Mouse (Mus musculus): Measurements from ENCODE around the gene Tshz2. TPM values are rescaled to one million over a fixed set of nuclear protein-coding genes. Genes with fewer than 3 reads are reported as not detected.
A peak's percentile ranks its signal among the peaks of the same experiment; 100 is the strongest.

Tshz2 gene
- polyA plus RNA-seq, 1 experiment from 2014 or later, result 2.3 TPM

- H3K4me3 ChIP-seq (ENCODE audit: low read depth, low read length), result no peak overlapping the region
- H3K36me3 ChIP-seq (replicated peaks; ENCODE audit: control insufficient read depth, insufficient read depth, low read depth, low read length), result no peaks in the 10 kb centered on the region
- ATAC-seq (replicated peaks; ENCODE audit: insufficient number of reproducible peaks, low FRiP score, low TSS enrichment, low read depth) (no peak), DNase-seq (ENCODE audit: low spot score) (no peak)
- H3K9me3 ChIP-seq (replicated peaks; ENCODE audit: control insufficient read depth, low read length), result no peaks in the 10 kb centered on the region
- no peak overlapping the region for H3K9ac ChIP-seq (replicated peaks; ENCODE audit: low read length)
- H3K27me3 ChIP-seq (ENCODE audit: control insufficient read depth, insufficient read depth, low read length), result no peaks in the 10 kb centered on the region
- 94% methylated on average over 10 of the region's 10 CpGs for WGBS
- H3K4me2 ChIP-seq (ENCODE audit: low read depth, low read length), result no peak overlapping the region
- no peaks in the 10 kb centered on the region for H3K4me1 ChIP-seq (ENCODE audit: control insufficient read depth, insufficient read depth, low read length)
- H3K27ac ChIP-seq (replicated peaks; ENCODE audit: low read depth, low read length), result no peak overlapping the region
Observed at GRCm38 (mm10) chr2:169982925-169983324, 350.1 kb downstream of the Tshz2 start.

DNA sequence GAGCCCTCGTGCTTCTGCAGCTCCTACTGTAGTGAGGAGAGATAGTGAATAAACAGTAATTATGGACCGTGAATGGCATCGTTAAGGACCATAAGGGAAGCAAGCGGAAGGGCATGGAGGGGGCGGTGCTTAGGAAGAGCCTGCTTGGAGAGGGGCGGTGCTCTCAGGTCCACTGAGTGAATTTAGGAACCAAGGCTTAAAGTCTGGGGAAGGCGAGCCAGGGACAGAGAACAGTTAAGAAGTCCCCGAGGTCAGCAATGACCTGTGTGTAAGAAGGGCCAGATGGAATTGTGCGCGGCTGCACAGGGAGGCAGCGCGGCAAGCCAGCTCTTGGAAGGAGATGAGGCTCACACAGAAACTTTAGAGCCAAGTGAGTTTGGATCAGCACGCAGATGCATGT is 354.4 kb downstream of the Tshz2 start:
- H3K4me2 ChIP-seq (ENCODE audit: low read depth, low read length), result no peak overlapping the region
- no peak overlapping the region for H3K4me3 ChIP-seq (ENCODE audit: low read depth, low read length)
- no peaks in the 10 kb centered on the region for H3K36me3 ChIP-seq (replicated peaks; ENCODE audit: control insufficient read depth, insufficient read depth, low read depth, low read length)
- no peak overlapping the region for H3K27ac ChIP-seq (replicated peaks; ENCODE audit: low read depth, low read length)
- no peak overlapping the region for H3K9ac ChIP-seq (replicated peaks; ENCODE audit: low read length)
- ATAC-seq (replicated peaks; ENCODE audit: insufficient number of reproducible peaks, low FRiP score, low TSS enrichment, low read depth), result no peak
- 61% methylated on average over 13 of the region's 13 CpGs for WGBS
- H3K9me3 ChIP-seq (replicated peaks; ENCODE audit: control insufficient read depth, low read length), result no peaks in the 10 kb centered on the region
- no peaks in the 10 kb centered on the region for H3K4me1 ChIP-seq (ENCODE audit: control insufficient read depth, insufficient read depth, low read length)
- no peak for DNase-seq (ENCODE audit: low spot score)
- H3K27me3 ChIP-seq (ENCODE audit: control insufficient read depth, insufficient read depth, low read length), result no peaks in the 10 kb centered on the region

- H3K36me3 ChIP-seq (replicated peaks; ENCODE audit: control insufficient read depth, insufficient read depth, low read depth, low read length), result no peaks in the 10 kb centered on the region
- H3K4me3 ChIP-seq (ENCODE audit: low read depth, low read length), result no peak overlapping the region
- no peaks in the 10 kb centered on the region for H3K4me1 ChIP-seq (ENCODE audit: control insufficient read depth, insufficient read depth, low read length)
- H3K4me2 ChIP-seq (ENCODE audit: low read depth, low read length), result no peak overlapping the region
- ATAC-seq (replicated peaks; ENCODE audit: insufficient number of reproducible peaks, low FRiP score, low TSS enrichment, low read depth) (no peak), DNase-seq (ENCODE audit: low spot score) (no peak)
- no peak overlapping the region for H3K27ac ChIP-seq (replicated peaks; ENCODE audit: low read depth, low read length)
- H3K9me3 ChIP-seq (replicated peaks; ENCODE audit: control insufficient read depth, low read length), result no peaks in the 10 kb centered on the region
- no peak overlapping the region for H3K9ac ChIP-seq (replicated peaks; ENCODE audit: low read length)
- WGBS, result 94% methylated on average over 1 of the region's 1 CpGs
- H3K27me3 ChIP-seq (ENCODE audit: control insufficient read depth, insufficient read depth, low read length), result no peaks in the 10 kb centered on the region
Observed at GRCm38 (mm10) chr2:169989186-169989585, 356.4 kb downstream of the Tshz2 start.

DNA sequence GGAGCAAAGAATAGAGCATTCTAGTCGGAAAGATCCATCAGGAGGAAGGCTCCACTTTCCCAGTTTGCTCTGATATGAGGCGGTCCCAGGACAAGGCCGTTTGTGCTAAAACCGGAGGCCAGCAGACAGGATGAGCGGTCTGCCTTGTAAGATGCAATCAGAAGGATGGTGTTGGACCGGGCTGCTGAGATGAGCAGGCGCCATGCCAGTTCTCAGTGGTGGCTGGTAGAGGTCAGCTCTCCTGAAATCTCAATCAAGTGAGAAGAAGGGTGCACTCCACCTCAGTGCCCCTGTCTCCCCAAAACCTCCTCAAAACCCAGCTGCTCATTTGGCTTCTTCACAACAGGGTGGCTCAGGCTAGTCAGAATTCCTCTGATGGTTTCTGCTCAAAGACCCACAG is 358.2 kb downstream of the Tshz2 start:
- DNase-seq (ENCODE audit: low spot score), result no peak
- Histone ChIP-seq H3K4me1 (ENCODE audit: control insufficient read depth, insufficient read depth, low read length) (peaks cover 3% of the 10 kb centered on the region), H3K27ac (replicated peaks; ENCODE audit: low read depth, low read length) (no peak overlapping the region), H3K27me3 (ENCODE audit: control insufficient read depth, insufficient read depth, low read length) (no peaks in the 10 kb centered on the region), H3K9ac (replicated peaks; ENCODE audit: low read length) (no peak overlapping the region), H3K4me3 (ENCODE audit: low read depth, low read length) (no peak overlapping the region), H3K4me2 (ENCODE audit: low read depth, low read length) (no peak overlapping the region), H3K9me3 (replicated peaks; ENCODE audit: control insufficient read depth, low read length) (no peaks in the 10 kb centered on the region), H3K36me3 (replicated peaks; ENCODE audit: control insufficient read depth, insufficient read depth, low read depth, low read length) (no peaks in the 10 kb centered on the region)
- 94% methylated on average over 7 of the region's 7 CpGs for WGBS
- ATAC-seq (replicated peaks; ENCODE audit: insufficient number of reproducible peaks, low FRiP score, low TSS enrichment, low read depth), result no peak

DNA sequence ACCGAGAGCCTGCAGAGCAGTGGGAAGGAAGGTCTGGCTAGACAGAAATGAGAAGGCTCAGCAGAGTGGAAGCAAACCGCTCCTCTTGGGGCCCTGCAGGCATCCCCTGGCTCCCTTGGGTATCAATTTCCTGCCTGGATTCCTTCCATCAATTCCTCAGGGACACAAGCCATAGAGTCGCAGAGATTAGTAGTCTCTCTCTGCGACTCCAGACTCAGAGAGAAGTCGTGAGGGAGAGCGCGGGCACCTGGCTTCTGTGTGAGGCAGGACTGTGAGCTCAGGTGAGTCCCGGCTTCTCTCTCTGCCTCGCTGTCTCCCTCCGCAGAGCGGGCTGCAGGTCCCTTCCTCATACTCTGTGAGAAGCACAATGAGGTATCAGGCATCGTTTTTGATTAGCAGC is 363.2 kb downstream of the Tshz2 start:
- peak overlapping the region; percentile 7; the same call in 1 of the 2 replicates for H3K9ac ChIP-seq (replicated peaks; ENCODE audit: low read length)

GRCm38 (mm10) chr2:169996501-169997237 is 363.9 kb downstream of the Tshz2 start:
- H3K27me3 ChIP-seq (ENCODE audit: control insufficient read depth, insufficient read depth, low read length), result no peaks in the 10 kb centered on the region
- no peak overlapping the region for H3K4me2 ChIP-seq (ENCODE audit: low read depth, low read length)
- H3K9me3 ChIP-seq (replicated peaks; ENCODE audit: control insufficient read depth, low read length), result no peaks in the 10 kb centered on the region
- H3K4me1 ChIP-seq (ENCODE audit: control insufficient read depth, insufficient read depth, low read length), result peaks cover 9% of the 10 kb centered on the region
- H3K36me3 ChIP-seq (replicated peaks; ENCODE audit: control insufficient read depth, insufficient read depth, low read depth, low read length), result no peaks in the 10 kb centered on the region
- no peak overlapping the region for H3K27ac ChIP-seq (replicated peaks; ENCODE audit: low read depth, low read length)
- no peak for DNase-seq (ENCODE audit: low spot score)
- H3K4me3 ChIP-seq (ENCODE audit: low read depth, low read length), result no peak overlapping the region
- no peak for ATAC-seq (replicated peaks; ENCODE audit: insufficient number of reproducible peaks, low FRiP score, low TSS enrichment, low read depth)
- H3K9ac ChIP-seq (replicated peaks; ENCODE audit: low read length), result no peak overlapping the region
- 39% methylated on average over 16 of the region's 16 CpGs for WGBS

More for the DNA sequence above, 363.2 kb downstream of the Tshz2 start:
- DNase-seq (ENCODE audit: low spot score) (no peak), ATAC-seq (replicated peaks; ENCODE audit: insufficient number of reproducible peaks, low FRiP score, low TSS enrichment, low read depth) (no peak)
- Histone ChIP-seq H3K27me3 (ENCODE audit: control insufficient read depth, insufficient read depth, low read length) (no peaks in the 10 kb centered on the region), H3K36me3 (replicated peaks; ENCODE audit: control insufficient read depth, insufficient read depth, low read depth, low read length) (no peaks in the 10 kb centered on the region), H3K27ac (replicated peaks; ENCODE audit: low read depth, low read length) (no peak overlapping the region), H3K4me1 (ENCODE audit: control insufficient read depth, insufficient read depth, low read length) (peaks cover 9% of the 10 kb centered on the region), H3K4me3 (ENCODE audit: low read depth, low read length) (no peak overlapping the region), H3K9me3 (replicated peaks; ENCODE audit: control insufficient read depth, low read length) (no peaks in the 10 kb centered on the region), H3K4me2 (ENCODE audit: low read depth, low read length) (no peak overlapping the region)
- WGBS, result 33% methylated on average over 12 of the region's 12 CpGs

- no peak overlapping the region for H3K9ac ChIP-seq (replicated peaks; ENCODE audit: low read length)
- WGBS, result 65% methylated on average over 16 of the region's 16 CpGs
- peaks cover 9% of the 10 kb centered on the region for H3K4me1 ChIP-seq (ENCODE audit: control insufficient read depth, insufficient read depth, low read length)
- no peaks in the 10 kb centered on the region for H3K27me3 ChIP-seq (ENCODE audit: control insufficient read depth, insufficient read depth, low read length)
- DNase-seq (ENCODE audit: low spot score) (no peak), ATAC-seq (replicated peaks; ENCODE audit: insufficient number of reproducible peaks, low FRiP score, low TSS enrichment, low read depth) (peak; percentile 51; the same call in 1 of the 2 replicates)
- no peaks in the 10 kb centered on the region for H3K36me3 ChIP-seq (replicated peaks; ENCODE audit: control insufficient read depth, insufficient read depth, low read depth, low read length)
- H3K4me2 ChIP-seq (ENCODE audit: low read depth, low read length), result no peak overlapping the region
- H3K4me3 ChIP-seq (ENCODE audit: low read depth, low read length), result no peak overlapping the region
- no peaks in the 10 kb centered on the region for H3K9me3 ChIP-seq (replicated peaks; ENCODE audit: control insufficient read depth, low read length)
- no peak overlapping the region for H3K27ac ChIP-seq (replicated peaks; ENCODE audit: low read depth, low read length)
Observed at GRCm38 (mm10) chr2:169997276-169998049, 364.6 kb downstream of the Tshz2 start.

- DNase-seq (ENCODE audit: low spot score) (peak; percentile 53), ATAC-seq (replicated peaks; ENCODE audit: insufficient number of reproducible peaks, low FRiP score, low TSS enrichment, low read depth) (no peak)
- Histone ChIP-seq H3K9ac (replicated peaks; ENCODE audit: low read length) (no peak overlapping the region), H3K9me3 (replicated peaks; ENCODE audit: control insufficient read depth, low read length) (no peaks in the 10 kb centered on the region), H3K27me3 (ENCODE audit: control insufficient read depth, insufficient read depth, low read length) (no peaks in the 10 kb centered on the region), H3K4me3 (ENCODE audit: low read depth, low read length) (no peak overlapping the region), H3K4me1 (ENCODE audit: control insufficient read depth, insufficient read depth, low read length) (peaks cover 9% of the 10 kb centered on the region), H3K36me3 (replicated peaks; ENCODE audit: control insufficient read depth, insufficient read depth, low read depth, low read length) (no peaks in the 10 kb centered on the region), H3K4me2 (ENCODE audit: low read depth, low read length) (no peak overlapping the region), H3K27ac (replicated peaks; ENCODE audit: low read depth, low read length) (no peak overlapping the region)
- WGBS, result 38% methylated on average over 11 of the region's 11 CpGs
Observed at GRCm38 (mm10) chr2:169998878-169999337, 366.1 kb downstream of the Tshz2 start.
